Mouse (Mus musculus) stomach, postnatal 0 days (tissue): ENCODE data around the gene Gnas.

Source experiments
- CTCF ChIP-seq: IDR thresholded peaks from 2 replicates; pipeline ENCODE4 v1.5.1; 2016; ENCODE audit warnings: antibody characterized with exemption, low read depth, mild to moderate bottlenecking, moderate library complexity
- EP300 ChIP-seq: optimal IDR thresholded peaks from 2 replicates; pipeline ENCODE3; 2016; ENCODE audit warnings: antibody characterized with exemption

DNA sequence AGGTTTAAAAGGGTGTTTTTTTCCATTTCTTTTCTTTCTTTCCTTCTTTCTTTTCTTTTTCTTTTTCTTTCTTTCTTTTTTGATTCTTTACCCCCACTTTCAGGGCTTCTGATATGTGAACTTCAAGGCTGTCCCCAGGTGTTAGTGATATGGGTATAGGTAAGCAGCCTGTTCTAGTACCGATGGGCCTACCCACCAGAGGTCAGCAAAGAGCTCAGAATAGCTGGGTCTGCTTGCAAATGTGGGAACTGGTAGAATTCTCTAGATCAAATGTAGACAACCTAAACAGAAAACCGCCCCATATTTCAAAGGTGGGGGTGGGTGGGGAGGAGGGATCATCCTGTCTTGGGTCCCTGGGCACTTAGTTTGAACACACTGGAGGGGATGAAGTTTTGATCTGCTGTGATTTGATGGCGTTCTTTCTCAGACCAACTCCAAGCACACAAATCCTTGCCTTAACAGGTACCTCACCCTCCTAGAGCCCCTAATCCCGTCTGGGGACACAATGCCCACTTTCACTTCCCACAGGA lies 28.1 kb downstream of the Gnas start:
- peak; percentile 89 for TF ChIP-seq CTCF
- no peak for TF ChIP-seq EP300
